13 mouse cellular contexts compared by ENCODE assay signal in the genomic region with DNA sequence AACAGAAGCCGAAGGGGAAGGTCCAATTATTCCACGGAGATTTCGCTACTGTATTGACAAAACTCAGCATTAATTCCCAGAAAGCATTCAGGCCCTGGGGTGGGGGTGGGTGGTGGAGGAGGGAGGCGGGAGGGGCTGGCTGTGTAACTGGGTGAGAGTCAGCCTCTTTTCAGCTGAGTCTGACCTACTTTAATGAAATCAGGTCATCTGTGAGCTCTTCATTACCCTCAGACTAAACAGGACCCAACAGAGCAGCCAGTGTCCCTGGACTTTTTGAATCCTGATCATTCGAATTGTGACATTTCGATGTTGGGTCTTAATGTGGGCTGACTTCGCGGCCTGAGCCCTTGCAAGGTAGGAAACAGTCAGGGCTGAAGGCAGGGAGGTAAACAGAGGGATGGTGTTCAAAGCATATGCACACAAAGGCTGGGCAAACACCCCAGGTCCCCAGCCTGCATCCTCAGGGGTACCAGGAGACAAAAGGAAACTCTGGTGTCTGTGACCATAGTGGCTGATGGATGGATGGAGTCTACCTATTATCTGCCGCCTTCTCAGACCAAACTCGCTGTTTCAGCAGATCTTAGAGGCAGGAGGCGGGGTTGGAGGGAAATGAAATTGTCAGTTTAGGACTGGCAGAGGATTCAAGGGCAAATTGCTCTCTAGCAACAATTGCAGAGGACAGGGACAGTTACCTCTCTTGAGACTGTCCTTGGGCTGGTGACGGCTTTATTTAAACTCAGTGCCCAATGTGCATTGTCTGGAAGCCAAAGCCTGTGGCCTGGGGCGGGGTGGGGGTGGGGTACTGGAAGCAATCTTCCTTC.
DNase-seq lines count a peak whose midpoint lies in the region; ATAC-seq and TF ChIP-seq lines count a peak whose summit lies in the region.
"Had no signal": no experiment of that assay in that cellular context is flagged by ENCODE, and none has a peak within 500 bp of the region (broad histone marks: within the 10 kb centered on the region; RNA-seq: fewer than 3 reads in every experiment).

No protein-coding gene starts in this region.

- no peak overlapping the region for H3K27ac ChIP-seq in forebrain, postnatal 0 days (ENCODE audit: low read depth, low read length)
- H3K27ac ChIP-seq in midbrain, embryonic 11.5 days (ENCODE audit: low read depth, low read length): peak overlapping the region; percentile 48
- H3K27ac ChIP-seq: liver, embryonic 12.5 days; stomach, embryonic 15.5 days had no signal

- H3K4me1 ChIP-seq in E14TG2a.4 (replicated peaks; ENCODE audit: low read depth, low read length): peaks cover 64% of the 10 kb centered on the region
- H3K4me1 ChIP-seq in forebrain, postnatal 0 days (ENCODE audit: insufficient read depth): no peaks in the 10 kb centered on the region
- peaks cover 16% of the 10 kb centered on the region for H3K4me1 ChIP-seq in midbrain, embryonic 11.5 days (ENCODE audit: control insufficient read depth, insufficient read depth, low read length)
- H3K4me1 ChIP-seq: liver, embryonic 12.5 days; stomach, embryonic 15.5 days had no signal

- peak; percentile 48 for DNase-seq in adrenal gland, postnatal 14 days
- DNase-seq in forebrain, postnatal 0 days: no peak
- DNase-seq in midbrain, embryonic 11.5 days (ENCODE audit: low spot score, missing footprints): no peak
- no peak for DNase-seq in MN1 (ENCODE audit: low spot score)
- DNase-seq in heart, postnatal 4 days: no peak
- no peak for DNase-seq in frontal cortex, adult 2 months (ENCODE audit: extremely low spot score in 1 of 2, low spot score in 1 of 2)
- DNase-seq: cerebellum, adult 9-11 months had no signal

- no peak for TF ChIP-seq CTCF in E14TG2a.4 (conservative IDR thresholded peaks at IDR 0.05; ENCODE audit: low read length)
- TF ChIP-seq CTCF in forebrain, postnatal 0 days (IDR thresholded peaks at IDR 0.05; ENCODE audit: low read depth): no peak

- H3K27me3 ChIP-seq in E14TG2a.4 (ENCODE audit: insufficient read depth, low read length): no peaks in the 10 kb centered on the region
- H3K27me3 ChIP-seq in forebrain, postnatal 0 days (ENCODE audit: insufficient read depth, low read length): no peaks in the 10 kb centered on the region
- H3K27me3 ChIP-seq in midbrain, embryonic 11.5 days (ENCODE audit: control insufficient read depth, insufficient read depth, low read length): no peaks in the 10 kb centered on the region
- H3K27me3 ChIP-seq: liver, embryonic 12.5 days; stomach, embryonic 15.5 days had no signal

- 38% methylated on average over 13 of the region's 13 CpGs for WGBS in forebrain, postnatal 0 days
- 47% methylated on average over 13 of the region's 13 CpGs for WGBS in midbrain, embryonic 11.5 days

- peak; percentile 54 for ATAC-seq in forebrain, postnatal 0 days
- ATAC-seq in midbrain, embryonic 11.5 days (ENCODE audit: low FRiP score): peak; percentile 72
- no peak for ATAC-seq in frontal cortex, adult (ENCODE audit: low TSS enrichment)
- ATAC-seq: liver, embryonic 12.5 days had no signal

- H3K9ac ChIP-seq in forebrain, postnatal 0 days: no peak overlapping the region
- H3K9ac ChIP-seq in midbrain, embryonic 11.5 days (ENCODE audit: low read length): 0 out of 2 replicates have a peak overlapping the region, but pooled peaks have one; percentile 16
- H3K9ac ChIP-seq: liver, embryonic 12.5 days; stomach, embryonic 15.5 days had no signal

- H3K36me3 ChIP-seq in E14TG2a.4 (ENCODE audit: insufficient read depth, low read length): no peaks in the 10 kb centered on the region
- H3K36me3 ChIP-seq in forebrain, postnatal 0 days (ENCODE audit: insufficient read depth): no peaks in the 10 kb centered on the region
- no peaks in the 10 kb centered on the region for H3K36me3 ChIP-seq in midbrain, embryonic 11.5 days (ENCODE audit: control insufficient read depth, insufficient read depth, low read length)
- H3K36me3 ChIP-seq: liver, embryonic 12.5 days; stomach, embryonic 15.5 days had no signal

- H3K9me3 ChIP-seq in E14TG2a.4 (ENCODE audit: low read length): no peaks in the 10 kb centered on the region
- H3K9me3 ChIP-seq in forebrain, postnatal 0 days (ENCODE audit: low read length): no peaks in the 10 kb centered on the region
- H3K9me3 ChIP-seq in midbrain, embryonic 11.5 days (ENCODE audit: control insufficient read depth, low read length): no peaks in the 10 kb centered on the region
- H3K9me3 ChIP-seq: liver, embryonic 12.5 days; megakaryocyte, embryonic 14.5 days; stomach, embryonic 15.5 days had no signal

- peak overlapping the region; percentile 51 for H3K4me3 ChIP-seq in E14TG2a.4 (replicated peaks; ENCODE audit: low read length)
- no peak overlapping the region for H3K4me3 ChIP-seq in forebrain, postnatal 0 days (ENCODE audit: low read depth, low read length)
- H3K4me3 ChIP-seq in midbrain, embryonic 11.5 days (ENCODE audit: low read depth, low read length): no peak overlapping the region
- H3K4me3 ChIP-seq: erythroblast, embryonic 14.5 days; liver, embryonic 12.5 days; megakaryocyte, embryonic 14.5 days; stomach, embryonic 15.5 days had no signal

- H3K4me2 ChIP-seq in forebrain, postnatal 0 days (ENCODE audit: low read depth): no peak overlapping the region
- H3K4me2 ChIP-seq in midbrain, embryonic 11.5 days: 0 out of 2 replicates have a peak overlapping the region, but pooled peaks have one; percentile 4
- H3K4me2 ChIP-seq: liver, embryonic 12.5 days; stomach, embryonic 15.5 days had no signal
